In the genomic region with DNA sequence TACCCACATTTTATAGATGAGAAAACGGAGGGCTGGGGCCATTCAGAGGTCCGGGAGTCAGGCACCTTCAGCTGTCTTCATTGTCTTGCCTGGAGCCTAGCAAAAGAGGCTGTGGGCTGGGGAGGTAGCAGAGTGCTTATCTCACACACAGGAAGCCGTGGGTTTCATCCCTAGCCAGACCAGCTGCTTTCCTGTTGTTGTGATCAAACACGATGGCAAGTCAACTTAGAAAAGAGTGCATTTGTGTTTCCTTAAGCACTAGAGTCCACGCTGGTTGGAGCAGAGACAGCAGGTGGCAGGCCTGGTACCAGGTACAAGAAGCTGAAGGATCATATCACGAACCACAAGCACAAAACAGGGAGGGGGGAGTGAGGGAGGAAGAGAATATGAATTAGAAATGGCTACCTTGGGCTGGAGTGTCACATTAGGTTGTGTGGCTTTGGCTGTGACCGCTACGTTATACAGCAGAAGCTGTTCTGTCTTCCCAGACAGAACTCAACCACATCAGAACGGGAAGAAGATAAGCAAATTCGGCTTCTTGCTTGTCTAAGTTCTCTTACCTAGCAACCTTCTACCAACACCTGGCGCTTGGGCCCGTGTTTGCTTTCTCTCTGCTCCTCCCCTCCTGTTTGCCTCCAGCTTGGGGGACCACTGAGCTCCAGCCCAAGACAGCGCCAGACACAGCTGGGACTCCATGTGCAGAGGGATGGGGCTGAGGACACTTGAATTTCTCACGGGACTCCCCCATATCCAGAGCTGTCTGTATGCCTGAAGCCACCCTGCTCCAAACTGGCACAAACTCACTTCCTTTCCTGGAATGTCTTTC, we compare ENCODE assay signal across 16 mouse cellular contexts.
DNase-seq lines count a peak whose midpoint lies in the region; ATAC-seq lines count a peak whose summit lies in the region.
"Had no signal": no experiment of that assay in that cellular context is flagged by ENCODE, and none has a peak within 500 bp of the region (broad histone marks: within the 10 kb centered on the region; RNA-seq: fewer than 3 reads in every experiment).

No protein-coding gene starts in this region.

- H3K4me3 ChIP-seq in embryonic facial prominence, embryonic 10.5 days: no peak overlapping the region
- H3K4me3 ChIP-seq: embryonic facial prominence, embryonic 12.5 days; liver, embryonic 15.5 days; stomach, embryonic 15.5 days had no signal

- WGBS in embryonic facial prominence, embryonic 10.5 days: 75% methylated on average over 14 of the region's 14 CpGs

- H3K4me1 ChIP-seq in embryonic facial prominence, embryonic 10.5 days: peaks cover 13% of the 10 kb centered on the region; the same call in 1 of the 2 replicates
- H3K4me1 ChIP-seq: embryonic facial prominence, embryonic 12.5 days; liver, embryonic 15.5 days had no signal

- no peak overlapping the region for H3K27ac ChIP-seq in embryonic facial prominence, embryonic 10.5 days (replicated peaks)
- H3K27ac ChIP-seq: embryonic facial prominence, embryonic 12.5 days; liver, embryonic 15.5 days; stomach, embryonic 15.5 days had no signal

- peak; percentile 88 for ATAC-seq in CD4-positive, CD25-positive, alpha-beta regulatory T cell, adult 4 months
- ATAC-seq in common myeloid progenitor, adult 5-6 weeks (replicated peaks; ENCODE audit: low read depth, poor library complexity, severe bottlenecking): peak; percentile 85

- peak; percentile 6 for DNase-seq in lung, postnatal 25 days (ENCODE audit: low spot score)
- DNase-seq in lung, postnatal 4 days: no peak
- peak; percentile 85 for DNase-seq in thymus, postnatal 0 days (ENCODE audit: low spot score)
- no peak for DNase-seq in MN1 (ENCODE audit: low spot score)
- no peak for DNase-seq in embryonic facial prominence, embryonic 10.5 days (ENCODE audit: low spot score)
- DNase-seq in lung, adult 18-20 months: no peak
- DNase-seq: adrenal gland, postnatal 10 days; cerebellum, postnatal 25 days; kidney, adult 8-10 months; kidney, postnatal 4 days; layer of hippocampus, postnatal 36 days had no signal

- peaks cover 10% of the 10 kb centered on the region for H3K27me3 ChIP-seq in embryonic facial prominence, embryonic 10.5 days (replicated peaks; ENCODE audit: low read depth, poor library complexity, severe bottlenecking)
- H3K27me3 ChIP-seq: embryonic facial prominence, embryonic 12.5 days; liver, embryonic 15.5 days; stomach, embryonic 15.5 days had no signal

- no peaks in the 10 kb centered on the region for H3K9me3 ChIP-seq in embryonic facial prominence, embryonic 10.5 days
- H3K9me3 ChIP-seq: embryonic facial prominence, embryonic 12.5 days; liver, embryonic 15.5 days; stomach, embryonic 15.5 days had no signal

- no peaks in the 10 kb centered on the region for H3K36me3 ChIP-seq in embryonic facial prominence, embryonic 10.5 days (replicated peaks)
- H3K36me3 ChIP-seq: embryonic facial prominence, embryonic 12.5 days; liver, embryonic 15.5 days; stomach, embryonic 15.5 days had no signal

Comparison
In these comparisons a context has a peak if more than half of its experiments do, and no peak if none do; other contexts are left out.
1. DNase-seq: peak in lung, postnatal 25 days (single experiment) and thymus, postnatal 0 days (single experiment); none in lung, postnatal 4 days (0 of 2), MN1 (single experiment), embryonic facial prominence, embryonic 10.5 days (single experiment) and lung, adult 18-20 months (0 of 2).